Mouse (Mus musculus): ENCODE measurements around the gene Adamts17.

DNA sequence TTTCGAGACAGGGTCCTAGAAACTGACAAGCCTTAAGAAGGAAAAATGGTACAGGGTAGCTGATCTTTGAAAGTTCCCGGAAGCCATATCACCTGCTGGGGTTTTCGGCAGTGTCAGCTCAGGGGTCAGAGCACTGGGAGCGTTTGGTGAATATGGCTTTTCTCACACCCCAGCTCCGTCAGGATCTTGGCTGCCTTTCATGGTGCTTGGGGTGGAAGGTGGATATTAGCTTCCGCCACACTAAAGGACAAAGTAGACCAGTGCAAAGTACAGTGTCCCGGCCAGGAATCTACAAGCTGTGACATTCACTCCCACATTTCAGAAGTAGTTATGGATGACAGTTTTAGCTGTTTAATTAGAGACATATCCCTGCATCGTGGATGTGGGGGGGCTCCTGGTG is 200.3 kb downstream of the Adamts17 start:
- TF ChIP-seq POLR2A (IDR thresholded peaks at IDR 0.05; ENCODE audit: insufficient read depth, low read length) (no peak), CTCF (IDR thresholded peaks at IDR 0.05; ENCODE audit: low read depth, low read length) (no peak), EP300 (IDR thresholded peaks at IDR 0.05; ENCODE audit: insufficient read depth, low read depth, low read length) (no peak)

All from ES-Bruce4 (cell line).